Mouse (Mus musculus) CD4-positive, CD25-positive, alpha-beta regulatory T cell, adult 4 months (primary cell): ENCODE data around the gene Parp6. TPM values are rescaled to one million over a fixed set of nuclear protein-coding genes. Genes with fewer than 3 reads are reported as not detected.

ENCODE experiments used
- ATAC-seq: one replicate; pipeline ENCODE4 v1.8.0; 2017
- polyA plus RNA-seq, 2 experiments: library from polyadenylated mRNA; unstranded; fragments of 100-300 nt; shearing (Covaris generic); gene quantifications; one replicate each; pipeline ENCODE4 v1.2.1; 2017

Parp6 gene
- polyA plus RNA-seq, 2 experiments from 2014 or later, result 35.0 to 53.6 TPM

- peak; percentile 2 for ATAC-seq
Observed at GRCm38 (mm10) chr9:59656635-59657617, 39.8 kb downstream of the Parp6 start.

- ATAC-seq, result no peak
Observed at GRCm38 (mm10) chr9:59658146-59658545, 41.1 kb downstream of the Parp6 start.

- ATAC-seq, result peak; percentile 57
Observed at GRCm38 (mm10) chr9:59659036-59660026, 42.2 kb downstream of the Parp6 start.

GRCm38 (mm10) chr9:59660421-59660820, 43.3 kb downstream of the Parp6 start:
- no peak for ATAC-seq

DNA sequence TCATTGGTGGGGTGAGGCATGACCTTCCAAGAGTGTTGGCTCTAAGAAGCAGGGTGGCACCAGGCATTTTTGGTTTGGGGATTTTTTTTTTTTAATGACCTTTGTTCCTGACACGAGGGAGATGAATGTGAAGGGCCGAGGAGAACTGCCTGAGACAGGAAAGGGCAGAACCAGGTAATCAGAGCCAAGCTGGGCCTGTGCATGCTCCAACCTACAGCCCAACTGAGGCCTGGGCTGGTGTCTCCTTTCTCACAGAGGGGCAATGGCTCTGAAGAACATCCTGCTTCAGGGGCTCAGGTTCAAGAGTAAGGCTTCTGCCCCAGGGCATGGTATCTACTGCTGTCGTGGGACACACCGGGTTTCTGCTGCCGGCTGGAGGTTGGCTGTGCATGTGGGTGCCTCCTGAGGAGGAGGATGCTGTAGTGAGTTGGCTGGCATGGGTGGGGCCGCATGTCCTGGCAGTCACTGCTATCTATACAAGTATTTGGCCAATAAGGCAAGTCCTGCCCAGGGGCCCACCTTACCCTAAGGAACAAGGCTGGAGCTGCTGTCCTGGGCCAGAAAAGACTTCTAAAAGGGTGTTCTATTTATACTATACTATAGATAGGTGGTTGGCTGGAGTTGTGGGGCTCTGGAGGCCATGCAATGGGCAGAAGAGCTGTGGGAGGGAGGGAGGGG, 44.4 kb downstream of the Parp6 start:
- ATAC-seq, result no peak

DNA sequence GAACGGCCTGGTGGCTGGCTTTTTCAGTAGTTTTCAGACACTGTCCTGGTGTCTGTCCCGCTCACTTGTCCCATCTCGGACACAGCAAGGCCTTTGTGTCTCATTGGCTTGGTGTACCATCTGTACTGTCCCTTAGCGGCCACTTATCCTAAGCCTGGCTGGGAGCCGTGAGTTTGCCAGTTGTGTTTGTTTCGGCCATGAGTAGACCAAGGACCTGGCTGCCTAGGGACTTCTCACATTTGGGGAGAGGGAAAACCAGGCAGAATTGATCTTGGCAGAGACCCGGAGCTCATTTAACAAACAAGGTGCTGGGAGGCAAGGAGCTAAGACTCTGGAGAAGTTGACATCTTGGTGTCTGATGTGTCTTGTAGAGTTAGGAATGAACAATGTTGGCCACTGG, 46.1 kb downstream of the Parp6 start:
- no peak for ATAC-seq

- no peak for ATAC-seq
Observed at GRCm38 (mm10) chr9:59663957-59664356, 46.9 kb downstream of the Parp6 start.

DNA sequence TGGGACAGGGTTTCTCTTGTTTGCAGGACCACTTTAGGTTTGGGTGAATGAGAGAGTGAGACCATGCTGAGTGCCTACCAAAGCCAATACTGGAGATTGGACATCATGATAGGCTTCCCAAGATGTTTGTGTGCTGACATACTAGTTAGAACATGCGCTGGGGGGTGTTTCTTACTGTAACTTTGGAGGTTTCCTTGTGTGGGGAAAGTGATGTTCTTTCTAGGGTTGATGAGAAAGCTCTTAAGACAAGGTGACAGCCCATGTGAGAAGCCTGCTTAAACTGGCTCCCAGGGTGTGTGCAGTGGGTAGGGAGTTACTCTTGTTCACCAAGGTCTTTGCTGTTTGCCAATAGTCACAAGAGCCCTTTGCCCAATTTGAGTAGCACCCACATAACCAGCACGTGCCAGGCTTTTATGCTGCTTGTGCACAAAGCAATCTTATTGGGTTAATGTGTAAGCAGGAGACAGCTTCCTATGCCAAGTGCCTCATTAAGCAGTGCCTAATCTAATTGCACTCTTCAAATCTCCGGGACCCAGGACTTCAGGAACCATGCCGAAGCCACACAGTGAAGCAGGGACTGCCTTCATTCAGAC, 47.7 kb downstream of the Parp6 start:
- ATAC-seq, result no peak

- ATAC-seq, result no peak
Observed at GRCm38 (mm10) chr9:59666016-59666415, 48.9 kb downstream of the Parp6 start.

DNA sequence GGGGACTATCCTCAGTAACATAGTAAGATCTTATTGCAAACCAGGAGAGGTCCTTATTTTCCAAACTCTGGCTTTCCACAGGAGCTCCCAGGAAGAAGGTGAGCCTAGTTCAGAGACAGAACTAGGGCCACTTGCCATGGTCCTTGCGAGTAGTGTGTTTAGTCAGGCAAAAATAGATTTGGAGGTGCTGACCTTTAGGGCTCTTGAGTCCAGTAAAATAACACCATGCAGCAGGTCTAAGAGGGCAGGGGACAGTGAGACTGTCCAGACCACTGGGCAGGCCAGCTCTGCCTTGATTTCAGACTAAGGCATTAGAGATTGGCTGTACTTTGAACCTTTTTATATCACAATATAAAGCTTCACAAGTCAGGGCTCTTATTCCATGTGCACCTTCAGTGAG, 49.7 kb downstream of the Parp6 start:
- no peak for ATAC-seq

DNA sequence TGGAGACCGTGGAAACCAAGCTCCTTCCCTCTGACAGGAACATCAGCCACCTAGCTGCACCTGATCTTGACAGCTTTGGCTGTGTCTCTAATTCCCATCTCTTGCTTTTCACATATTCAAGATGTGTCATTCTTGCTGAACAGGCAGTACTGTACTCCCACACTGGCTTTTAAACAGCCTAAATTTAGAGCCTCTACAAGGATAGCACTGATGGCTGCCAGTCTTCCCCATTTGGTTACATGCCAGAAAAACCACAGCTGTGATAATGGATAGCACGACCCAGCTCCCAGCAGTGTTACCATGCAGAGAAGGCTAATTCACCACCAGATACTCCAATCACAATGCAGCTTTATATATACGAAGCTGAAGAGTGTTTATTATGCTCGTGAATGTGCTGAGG, 50.2 kb downstream of the Parp6 start:
- ATAC-seq, result no peak

- ATAC-seq, result no peak
Observed at GRCm38 (mm10) chr9:59667904-59668303, 50.8 kb downstream of the Parp6 start.

DNA sequence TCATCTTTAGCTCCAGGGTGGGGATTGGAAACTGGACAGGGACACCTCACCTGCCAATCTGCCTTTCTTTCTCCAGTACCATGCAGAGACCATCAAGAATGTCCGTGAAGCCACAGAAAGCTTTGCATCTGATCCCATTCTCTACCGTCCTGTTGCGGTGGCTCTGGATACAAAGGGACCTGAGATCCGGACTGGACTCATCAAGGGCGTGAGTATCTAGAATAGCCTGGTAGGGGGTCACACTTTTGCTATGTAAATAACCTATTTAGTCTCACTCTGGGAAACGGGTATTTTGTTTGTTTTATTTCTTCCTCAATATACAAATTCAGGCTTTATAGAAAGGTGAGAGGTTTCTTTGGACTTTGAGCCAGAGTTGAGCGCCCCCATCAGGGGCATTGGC, 51.4 kb downstream of the Parp6 start:
- ATAC-seq, result no peak

GRCm38 (mm10) chr9:59669172-59669571, 52.1 kb downstream of the Parp6 start:
- no peak for ATAC-seq

GRCm38 (mm10) chr9:59672195-59672894, 55.3 kb downstream of the Parp6 start:
- ATAC-seq, result no peak

GRCm38 (mm10) chr9:59673427-59673826, 56.3 kb downstream of the Parp6 start:
- ATAC-seq, result no peak

DNA sequence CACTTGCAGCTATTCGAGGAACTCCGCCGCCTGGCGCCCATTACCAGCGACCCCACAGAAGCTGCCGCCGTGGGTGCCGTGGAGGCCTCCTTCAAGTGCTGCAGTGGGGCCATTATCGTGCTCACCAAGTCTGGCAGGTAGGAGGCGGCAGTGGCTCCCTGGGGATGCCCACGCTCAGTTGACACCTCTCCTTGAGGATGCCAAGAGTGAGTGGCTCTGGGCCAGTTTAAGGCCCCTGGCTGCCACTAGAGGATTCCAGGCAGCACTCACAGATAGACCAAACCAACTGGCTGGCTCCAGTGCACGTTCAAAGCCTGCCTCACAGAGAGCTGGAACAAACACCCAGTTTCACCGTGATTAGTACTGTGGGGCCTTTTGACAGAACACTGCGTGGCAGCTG, 58.5 kb downstream of the Parp6 start:
- no peak for ATAC-seq

DNA sequence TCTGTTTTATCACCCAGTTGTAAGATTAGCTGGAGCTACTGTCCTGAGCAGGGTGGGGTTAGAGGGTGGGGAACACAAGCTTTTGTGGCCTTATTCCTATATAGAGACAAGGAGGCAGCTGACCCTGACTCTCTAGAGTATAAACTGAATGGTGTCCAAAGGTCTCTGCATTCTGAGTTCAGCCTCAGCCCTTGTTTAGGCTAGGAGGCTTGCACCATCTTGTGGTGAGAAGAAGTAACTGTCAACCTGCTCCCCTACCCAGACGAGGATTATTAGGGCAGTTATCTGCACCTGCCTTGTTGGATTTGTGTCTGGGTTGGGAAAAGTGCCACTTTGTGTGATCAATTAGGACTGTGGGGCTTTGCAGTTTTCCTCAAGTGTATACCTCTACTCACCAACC, 61.2 kb downstream of the Parp6 start:
- ATAC-seq, result peak; percentile 68

- ATAC-seq, result no peak
Observed at GRCm38 (mm10) chr9:59679678-59680533, 62.8 kb downstream of the Parp6 start, which contains the start of gene Gramd2. Gene Gramd2, plus strand, starts transcription at chr9:59680144.

- no peak for ATAC-seq
Observed at GRCm38 (mm10) chr9:59680534-59680875, 63.4 kb downstream of the Parp6 start.

- ATAC-seq, result no peak
Observed at GRCm38 (mm10) chr9:59684020-59684419, 66.9 kb downstream of the Parp6 start.
